Comparison of ENCODE assay signal across 9 mouse cellular contexts in the genomic region with DNA sequence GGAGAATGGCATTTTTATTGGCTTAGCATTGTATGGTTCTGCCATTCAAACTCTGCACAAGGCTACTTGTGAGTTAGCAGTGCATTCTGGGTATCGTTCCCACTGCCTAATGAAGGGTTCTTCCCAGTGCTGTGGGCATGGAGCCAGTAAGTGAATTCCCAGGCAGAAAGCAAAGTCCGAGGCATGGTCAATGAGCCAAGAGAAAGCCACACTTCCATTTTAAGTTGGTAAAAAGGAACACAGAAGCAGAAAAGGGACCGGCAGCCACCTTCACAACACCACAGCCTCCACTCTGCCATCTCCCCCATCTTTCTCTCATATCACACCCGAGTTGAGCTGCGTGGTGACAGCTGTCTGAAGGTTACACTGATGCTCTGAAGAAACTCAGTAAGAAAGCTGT.
A peak's percentile ranks its signal among the peaks of the same experiment; 100 is the strongest.
DNase-seq lines count a peak whose midpoint lies in the region; ATAC-seq lines count a peak whose summit lies in the region.
"Had no signal": no experiment of that assay in that cellular context is flagged by ENCODE, and none has a peak within 500 bp of the region (broad histone marks: within the 10 kb centered on the region; RNA-seq: fewer than 3 reads in every experiment).

No protein-coding gene starts in this region.

- WGBS in heart, embryonic 11.5 days (ENCODE audit: insufficient replicate concordance) = 33% methylated on average over 5 of the region's 5 CpGs

- H3K9me3 ChIP-seq in heart, embryonic 11.5 days (replicated peaks; ENCODE audit: control insufficient read depth, low read length) = no peaks in the 10 kb centered on the region
- H3K9me3 ChIP-seq: neural tube, embryonic 12.5 days had no signal

- no peak overlapping the region for H3K9ac ChIP-seq in heart, embryonic 11.5 days (ENCODE audit: low read depth, low read length)
- H3K9ac ChIP-seq: neural tube, embryonic 12.5 days had no signal

- peak overlapping the region; percentile 8; the same call in 1 of the 2 replicates for H3K4me3 ChIP-seq in brown adipose tissue, adult 24 weeks (ENCODE audit: insufficient read depth, low read depth, low read length)
- H3K4me3 ChIP-seq in heart, embryonic 11.5 days (ENCODE audit: low read depth, low read length) = no peak overlapping the region
- H3K4me3 ChIP-seq: neural tube, embryonic 12.5 days had no signal

- H3K27me3 ChIP-seq in heart, embryonic 11.5 days (ENCODE audit: control insufficient read depth, insufficient read depth, low read length) = no peaks in the 10 kb centered on the region
- H3K27me3 ChIP-seq: neural tube, embryonic 12.5 days had no signal

- H3K4me1 ChIP-seq in brown adipose tissue, adult 24 weeks (ENCODE audit: control insufficient read depth, insufficient read depth, insufficient read length, low read length) = peaks cover 11% of the 10 kb centered on the region; the same call in 1 of the 2 replicates
- peaks cover 18% of the 10 kb centered on the region for H3K4me1 ChIP-seq in heart, embryonic 11.5 days (ENCODE audit: control insufficient read depth, insufficient read depth, low read length)

- no peak for ATAC-seq in heart, embryonic 11.5 days (replicated peaks; ENCODE audit: insufficient number of reproducible peaks, low FRiP score, low TSS enrichment)

- peak overlapping the region; percentile 41 for H3K4me2 ChIP-seq in heart, embryonic 11.5 days
- H3K4me2 ChIP-seq: neural tube, embryonic 12.5 days had no signal

- DNase-seq in cerebellum, postnatal 14 days = peak; percentile 49 to 51
- DNase-seq in cerebellum, adult 8-10 months = no peak
- DNase-seq in kidney, postnatal 25 days = peak; percentile 87 to 88
- peak; percentile 77 for DNase-seq in right cerebral cortex, postnatal 10 days (ENCODE audit: low spot score in 2 of 2)
- no peak for DNase-seq in adrenal gland, adult (ENCODE audit: inconsistent age in 2 of 2, low spot score in 1 of 2)
- DNase-seq in layer of hippocampus, adult 9-10 months (ENCODE audit: low spot score) = no peak

- H3K27ac ChIP-seq in brown adipose tissue, adult 24 weeks (replicated peaks; ENCODE audit: low read depth, low read length) = peak overlapping the region; percentile 41
- H3K27ac ChIP-seq in heart, embryonic 11.5 days (ENCODE audit: low read depth, low read length) = peak overlapping the region; percentile 54; the same call in 1 of the 2 replicates
- H3K27ac ChIP-seq: neural tube, embryonic 12.5 days had no signal

- no peaks in the 10 kb centered on the region for H3K36me3 ChIP-seq in heart, embryonic 11.5 days (ENCODE audit: control insufficient read depth, insufficient read depth, low read length)
- H3K36me3 ChIP-seq: neural tube, embryonic 12.5 days had no signal

Comparison
In these comparisons a context has a peak if more than half of its experiments do, and no peak if none do; other contexts are left out.
1. DNase-seq: peak in cerebellum, postnatal 14 days (2 of 2), kidney, postnatal 25 days (2 of 2) and right cerebral cortex, postnatal 10 days (2 of 2); none in cerebellum, adult 8-10 months (single experiment), adrenal gland, adult (0 of 2) and layer of hippocampus, adult 9-10 months (single experiment).